Mouse (Mus musculus): Measurements from ENCODE around the gene Map3k11. TPM values are rescaled to one million over a fixed set of nuclear protein-coding genes. Genes with fewer than 3 reads are reported as not detected.

Gene Map3k11
- polyA plus RNA-seq, 1 experiment from 2014 or later = 12.3 TPM

DNA sequence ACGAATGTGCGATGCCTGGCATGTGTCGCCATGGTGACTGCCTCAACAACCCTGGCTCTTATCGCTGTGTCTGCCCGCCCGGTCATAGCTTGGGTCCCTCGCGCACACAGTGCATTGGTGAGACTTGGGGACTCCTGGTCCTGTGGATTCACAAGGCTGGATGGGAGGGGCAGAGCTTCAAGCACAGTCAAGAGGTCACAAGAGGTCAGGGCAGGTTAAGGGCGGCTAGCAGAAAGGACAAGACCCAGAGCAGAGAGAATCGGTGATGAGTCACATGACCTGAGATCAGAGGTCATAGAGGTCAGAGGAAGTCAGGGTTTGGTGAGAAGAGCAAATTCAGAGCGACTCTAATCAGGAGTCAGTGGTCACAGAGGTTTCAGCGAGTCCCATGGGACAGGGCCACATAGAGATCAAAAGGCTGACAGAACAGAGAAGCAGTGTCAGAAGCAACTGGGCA is 58.4 kb downstream of the Map3k11 start:
- Histone ChIP-seq H3K4me1 (replicated peaks) (peaks cover 37% of the 10 kb centered on the region), H3K9ac (no peak overlapping the region), H3K27me3 (peaks cover 63% of the 10 kb centered on the region), H3K4me2 (peak overlapping the region; percentile 54; the same call in 1 of the 2 replicates), H3K36me3 (no peaks in the 10 kb centered on the region), H3K27ac (replicated peaks) (no peak overlapping the region), H3K9me3 (no peaks in the 10 kb centered on the region), H3K4me3 (no peak overlapping the region)
- WGBS = 18% methylated on average over 12 of the region's 12 CpGs
- ATAC-seq (ENCODE audit: low FRiP score, low read depth) = no peak

DNA sequence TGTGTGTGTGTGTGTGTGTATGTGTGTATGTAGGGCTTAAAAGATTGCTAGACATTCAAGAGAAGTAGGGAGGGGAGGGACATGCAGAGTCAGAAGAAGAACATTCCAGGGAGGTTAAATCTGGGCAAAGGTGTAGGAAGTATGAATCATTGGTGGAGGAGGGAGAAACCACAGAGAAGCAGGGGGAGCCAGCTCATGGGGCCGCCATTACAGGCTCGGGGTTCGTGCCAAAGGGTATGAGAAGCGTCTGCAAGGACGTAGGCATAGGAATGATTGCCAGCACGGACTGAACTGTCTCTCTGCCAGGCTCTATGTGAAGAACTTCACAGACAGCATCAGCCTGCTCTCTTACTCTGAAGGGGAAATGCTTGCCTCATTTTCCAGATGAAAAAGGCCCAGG is 60.9 kb downstream of the Map3k11 start:
- 83% methylated on average over 6 of the region's 6 CpGs for WGBS
- Histone ChIP-seq H3K4me1 (replicated peaks) (peaks cover 19% of the 10 kb centered on the region), H3K36me3 (no peaks in the 10 kb centered on the region), H3K9ac (no peak overlapping the region), H3K9me3 (no peaks in the 10 kb centered on the region), H3K4me2 (no peak overlapping the region), H3K4me3 (no peak overlapping the region), H3K27ac (replicated peaks) (no peak overlapping the region), H3K27me3 (peaks cover 72% of the 10 kb centered on the region)
- ATAC-seq (ENCODE audit: low FRiP score, low read depth) = no peak

- ATAC-seq (ENCODE audit: low FRiP score, low read depth) = no peak
- Histone ChIP-seq H3K4me2 (no peak overlapping the region), H3K36me3 (no peaks in the 10 kb centered on the region), H3K9me3 (no peaks in the 10 kb centered on the region), H3K4me1 (replicated peaks) (peaks cover 12% of the 10 kb centered on the region), H3K4me3 (no peak overlapping the region), H3K9ac (no peak overlapping the region), H3K27me3 (peaks cover 68% of the 10 kb centered on the region), H3K27ac (replicated peaks) (no peak overlapping the region)
- WGBS = 14% methylated on average over 22 of the region's 22 CpGs
These were observed 62.4 kb downstream of the Map3k11 start for GRCm38 (mm10) chr19:5750951-5751350.

GRCm38 (mm10) chr19:5751742-5752141 is 63.2 kb downstream of the Map3k11 start:
- WGBS = 6% methylated on average over 20 of the region's 20 CpGs
- ATAC-seq (ENCODE audit: low FRiP score, low read depth) = no peak
- no peak overlapping the region for H3K27ac ChIP-seq (replicated peaks)
- H3K9me3 ChIP-seq = no peaks in the 10 kb centered on the region
- H3K36me3 ChIP-seq = no peaks in the 10 kb centered on the region
- H3K27me3 ChIP-seq = peaks cover 65% of the 10 kb centered on the region
- peaks cover 10% of the 10 kb centered on the region for H3K4me1 ChIP-seq (replicated peaks)
- no peak overlapping the region for H3K4me2 ChIP-seq
- no peak overlapping the region for H3K4me3 ChIP-seq
- no peak overlapping the region for H3K9ac ChIP-seq

Small RNAs within 50 kb of the gene (microRNA-seq; reads per million reads assigned to microRNA genes)
- 0.65 reads per million for gene Mir6987

Other genes starting within 250 kb of the Map3k11 start
- not detected in 2 replicates for gene Fosl1, start 241.2 kb upstream of the Map3k11 start, polyA plus RNA-seq (2015; fragmentation: Nextera tagmentation; extraction: Ambion mirVana)
- 12.8 and 14.0 TPM in 2 replicates for gene Ccdc85b, start 230.8 kb upstream of the Map3k11 start, polyA plus RNA-seq (2015; fragmentation: Nextera tagmentation; extraction: Ambion mirVana)
- 147 and 160 TPM in 2 replicates for gene Fibp, start 228.1 kb upstream of the Map3k11 start, polyA plus RNA-seq (2015; fragmentation: Nextera tagmentation; extraction: Ambion mirVana)
- 4.3 and 5.7 TPM in 2 replicates for gene Ctsw, start 220.2 kb upstream of the Map3k11 start, polyA plus RNA-seq (2015; fragmentation: Nextera tagmentation; extraction: Ambion mirVana)
- gene Efemp2, start 214.8 kb upstream of the Map3k11 start, polyA plus RNA-seq (2015; fragmentation: Nextera tagmentation; extraction: Ambion mirVana) = 38.9 and 44.9 TPM in 2 replicates
- gene Mus81, start 200.3 kb upstream of the Map3k11 start, polyA plus RNA-seq (2015; fragmentation: Nextera tagmentation; extraction: Ambion mirVana) = 49.2 TPM in 2 replicates
- 3,340 and 3,538 TPM in 2 replicates for gene Cfl1, start 198.3 kb upstream of the Map3k11 start, polyA plus RNA-seq (2015; fragmentation: Nextera tagmentation; extraction: Ambion mirVana)
- gene 1700020D05Rik, start 185.0 kb upstream of the Map3k11 start, polyA plus RNA-seq (2015; fragmentation: Nextera tagmentation; extraction: Ambion mirVana) = 0.26 and 0.44 TPM in 2 replicates
- 94.6 and 99.8 TPM in 2 replicates for gene Snx32, start 178.2 kb upstream of the Map3k11 start, polyA plus RNA-seq (2015; fragmentation: Nextera tagmentation; extraction: Ambion mirVana)
- 0.08 TPM in 1 of 2 replicates, not detected in the other for gene Ovol1, start 128.1 kb upstream of the Map3k11 start, polyA plus RNA-seq (2015; fragmentation: Nextera tagmentation; extraction: Ambion mirVana)
- 3.1 and 3.7 TPM in 2 replicates for gene Ap5b1, start 120.7 kb upstream of the Map3k11 start, polyA plus RNA-seq (2015; fragmentation: Nextera tagmentation; extraction: Ambion mirVana)
- 66.6 and 67.4 TPM in 2 replicates for gene Rnaseh2c, start 86.9 kb upstream of the Map3k11 start, polyA plus RNA-seq (2015; fragmentation: Nextera tagmentation; extraction: Ambion mirVana)
- gene Kat5, start 78.5 kb upstream of the Map3k11 start, polyA plus RNA-seq (2015; fragmentation: Nextera tagmentation; extraction: Ambion mirVana) = 67.2 and 69.2 TPM in 2 replicates
- gene Rela, start 51.3 kb upstream of the Map3k11 start, polyA plus RNA-seq (2015; fragmentation: Nextera tagmentation; extraction: Ambion mirVana) = 34.4 and 37.8 TPM in 2 replicates
- 17.1 and 20.1 TPM in 2 replicates for gene Sipa1, start 25.0 kb upstream of the Map3k11 start, polyA plus RNA-seq (2015; fragmentation: Nextera tagmentation; extraction: Ambion mirVana)
- gene Pcnx3, start 166 bp downstream of the Map3k11 start, polyA plus RNA-seq (2015; fragmentation: Nextera tagmentation; extraction: Ambion mirVana) = 23.9 and 26.7 TPM in 2 replicates
- gene Kcnk7, start 15.6 kb downstream of the Map3k11 start, polyA plus RNA-seq (2015; fragmentation: Nextera tagmentation; extraction: Ambion mirVana) = 0.14 and 0.30 TPM in 2 replicates
- 15.5 and 19.7 TPM in 2 replicates for gene Ehbp1l1, start 37.6 kb downstream of the Map3k11 start, polyA plus RNA-seq (2015; fragmentation: Nextera tagmentation; extraction: Ambion mirVana)
- 139 and 149 TPM in 2 replicates for gene Fam89b, start 40.9 kb downstream of the Map3k11 start, polyA plus RNA-seq (2015; fragmentation: Nextera tagmentation; extraction: Ambion mirVana)
- gene Ltbp3, start 52.2 kb downstream of the Map3k11 start, polyA plus RNA-seq (2015; fragmentation: Nextera tagmentation; extraction: Ambion mirVana) = 15.2 and 17.2 TPM in 2 replicates
- gene Scyl1, start 82.7 kb downstream of the Map3k11 start, polyA plus RNA-seq (2015; fragmentation: Nextera tagmentation; extraction: Ambion mirVana) = 79.7 and 92.6 TPM in 2 replicates
- gene Frmd8, start 186.5 kb downstream of the Map3k11 start, polyA plus RNA-seq (2015; fragmentation: Nextera tagmentation; extraction: Ambion mirVana) = 17.6 and 18.0 TPM in 2 replicates
- 2.6 TPM in 2 replicates for gene Slc25a45, start 189.1 kb downstream of the Map3k11 start, polyA plus RNA-seq (2015; fragmentation: Nextera tagmentation; extraction: Ambion mirVana)
- gene Tigd3, start 205.4 kb downstream of the Map3k11 start, polyA plus RNA-seq (2015; fragmentation: Nextera tagmentation; extraction: Ambion mirVana) = 10.7 and 11.7 TPM in 2 replicates
- gene Dpf2, start 224.3 kb downstream of the Map3k11 start, polyA plus RNA-seq (2015; fragmentation: Nextera tagmentation; extraction: Ambion mirVana) = 111 and 113 TPM in 2 replicates
- gene Cdc42ep2, start 236.1 kb downstream of the Map3k11 start, polyA plus RNA-seq (2015; fragmentation: Nextera tagmentation; extraction: Ambion mirVana) = 19.0 and 20.3 TPM in 2 replicates

Measured in hindbrain, embryonic 15.5 days (tissue).